Mouse (Mus musculus): ENCODE measurements around the gene Plpp6. TPM values are rescaled to one million over a fixed set of nuclear protein-coding genes. Genes with fewer than 3 reads are reported as not detected.

The Plpp6 gene
- polyA plus RNA-seq, 1 experiment from 2014 or later: 4.7 TPM

DNA sequence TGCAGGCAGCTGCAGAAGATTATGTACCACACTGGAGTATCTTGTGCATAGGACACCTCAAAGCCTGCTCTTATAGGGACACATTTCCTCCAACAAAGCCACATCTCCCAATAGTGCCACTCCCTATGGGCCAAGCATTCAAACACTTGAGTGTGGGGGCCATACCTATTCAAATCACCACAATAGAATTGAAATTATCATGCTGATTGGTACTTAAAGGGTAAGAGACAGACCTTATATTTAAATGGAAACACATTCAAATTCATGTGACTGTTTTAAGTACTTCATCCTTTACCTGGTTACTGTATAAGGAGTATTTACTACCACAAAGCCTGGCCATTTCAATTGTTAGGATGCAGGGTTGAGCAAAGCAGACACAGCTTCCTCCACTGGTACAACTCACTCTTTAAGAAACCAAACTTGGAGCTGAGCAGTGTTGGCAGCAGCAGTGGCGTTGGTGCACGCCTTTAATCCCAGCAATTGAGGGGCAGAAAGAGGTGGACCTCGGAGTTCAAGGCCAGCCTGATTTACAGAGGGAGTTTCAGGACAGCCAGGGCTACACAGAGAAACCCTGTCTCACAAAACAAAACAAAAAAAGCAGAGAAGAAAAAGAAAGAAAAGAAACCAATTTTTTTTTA lies 44.4 kb downstream of the Plpp6 start:
- DNase-seq: no peak
- no peak for TF ChIP-seq CTCF (IDR thresholded peaks at IDR 0.05; ENCODE audit: low read depth)
- TF ChIP-seq EP300 (IDR thresholded peaks at IDR 0.05; ENCODE audit: low read depth): no peak
- WGBS (ENCODE audit: insufficient replicate concordance): 75% methylated on average over 3 of the region's 3 CpGs

GRCm38 (mm10) chr19:29009046-29009445 lies 45.3 kb downstream of the Plpp6 start:
- Histone ChIP-seq H3K4me1 (ENCODE audit: insufficient read depth) (no peaks in the 10 kb centered on the region), H3K27ac (ENCODE audit: low read depth) (no peak overlapping the region), H3K4me3 (ENCODE audit: low read depth, low read length) (no peak overlapping the region), H3K27me3 (ENCODE audit: insufficient read depth, low read length) (no peaks in the 10 kb centered on the region), H3K4me2 (ENCODE audit: low read depth, low read length) (no peak overlapping the region), H3K9me3 (ENCODE audit: low read length) (no peaks in the 10 kb centered on the region), H3K36me3 (replicated peaks; ENCODE audit: insufficient read depth, low read length) (peaks cover 46% of the 10 kb centered on the region), H3K9ac (replicated peaks) (no peak overlapping the region)
- no peak for DNase-seq
- WGBS (ENCODE audit: insufficient replicate concordance): 93% methylated on average over 11 of the region's 11 CpGs
- no peak for TF ChIP-seq CTCF (IDR thresholded peaks at IDR 0.05; ENCODE audit: low read depth)
- no peak for TF ChIP-seq EP300 (IDR thresholded peaks at IDR 0.05; ENCODE audit: low read depth)
- no peak for ATAC-seq

More for the DNA sequence above, 44.4 kb downstream of the Plpp6 start:
- Histone ChIP-seq H3K9ac (replicated peaks) (no peak overlapping the region), H3K27ac (ENCODE audit: low read depth) (no peak overlapping the region), H3K36me3 (replicated peaks; ENCODE audit: insufficient read depth, low read length) (peaks cover 42% of the 10 kb centered on the region), H3K27me3 (ENCODE audit: insufficient read depth, low read length) (no peaks in the 10 kb centered on the region), H3K4me3 (ENCODE audit: low read depth, low read length) (no peak overlapping the region), H3K9me3 (ENCODE audit: low read length) (no peaks in the 10 kb centered on the region), H3K4me1 (ENCODE audit: insufficient read depth) (no peaks in the 10 kb centered on the region), H3K4me2 (ENCODE audit: low read depth, low read length) (no peak overlapping the region)
- ATAC-seq: no peak

DNA sequence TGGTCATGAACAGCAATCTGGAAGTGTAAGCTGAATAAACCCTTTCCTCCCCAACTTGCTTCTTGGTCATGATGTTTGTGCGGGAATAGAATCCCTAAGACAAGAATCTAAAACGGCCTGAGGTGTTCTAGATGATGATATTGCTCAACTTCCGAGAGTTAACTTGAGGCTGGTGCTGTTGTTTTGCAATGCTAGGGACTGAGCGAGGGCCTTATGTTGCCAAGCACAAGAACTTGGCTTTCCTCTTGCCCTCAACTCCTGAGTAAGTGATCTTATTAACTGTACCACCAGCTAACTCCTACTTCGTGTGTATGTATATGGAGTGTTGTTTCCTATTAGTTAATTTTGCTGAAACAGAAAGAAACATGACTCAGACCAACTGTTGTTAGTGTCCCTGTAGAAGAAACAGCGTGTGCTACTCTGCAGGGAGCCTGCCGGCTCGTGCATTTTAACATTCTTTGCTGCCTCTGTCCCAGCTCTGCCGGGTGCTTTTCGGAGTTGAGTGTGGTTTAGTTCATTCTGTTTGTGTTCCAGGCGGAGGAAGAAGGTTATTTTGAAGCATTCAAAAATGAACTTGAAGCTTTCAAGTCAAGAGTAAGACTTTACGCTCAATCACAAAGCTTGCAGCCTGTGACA lies 47.7 kb downstream of the Plpp6 start:
- DNase-seq: no peak
- no peak for TF ChIP-seq CTCF (IDR thresholded peaks at IDR 0.05; ENCODE audit: low read depth)
- no peak for TF ChIP-seq EP300 (IDR thresholded peaks at IDR 0.05; ENCODE audit: low read depth)
- 79% methylated on average over 12 of the region's 12 CpGs for WGBS (ENCODE audit: insufficient replicate concordance)
- no peak overlapping the region for H3K9ac ChIP-seq (replicated peaks)
- no peaks in the 10 kb centered on the region for H3K4me1 ChIP-seq (ENCODE audit: insufficient read depth)
- no peak overlapping the region for H3K4me2 ChIP-seq (ENCODE audit: low read depth, low read length)
- ATAC-seq: no peak
- H3K27ac ChIP-seq (ENCODE audit: low read depth): no peak overlapping the region
- no peak overlapping the region for H3K4me3 ChIP-seq (ENCODE audit: low read depth, low read length)
- no peaks in the 10 kb centered on the region for H3K9me3 ChIP-seq (ENCODE audit: low read length)
- peaks cover 55% of the 10 kb centered on the region for H3K36me3 ChIP-seq (replicated peaks; ENCODE audit: insufficient read depth, low read length)
- H3K27me3 ChIP-seq (ENCODE audit: insufficient read depth, low read length): no peaks in the 10 kb centered on the region

GRCm38 (mm10) chr19:29014466-29015055 lies 50.8 kb downstream of the Plpp6 start:
- DNase-seq: no peak
- no peak overlapping the region for H3K9ac ChIP-seq (replicated peaks)
- H3K36me3 ChIP-seq (replicated peaks; ENCODE audit: insufficient read depth, low read length): peaks cover 44% of the 10 kb centered on the region

DNA sequence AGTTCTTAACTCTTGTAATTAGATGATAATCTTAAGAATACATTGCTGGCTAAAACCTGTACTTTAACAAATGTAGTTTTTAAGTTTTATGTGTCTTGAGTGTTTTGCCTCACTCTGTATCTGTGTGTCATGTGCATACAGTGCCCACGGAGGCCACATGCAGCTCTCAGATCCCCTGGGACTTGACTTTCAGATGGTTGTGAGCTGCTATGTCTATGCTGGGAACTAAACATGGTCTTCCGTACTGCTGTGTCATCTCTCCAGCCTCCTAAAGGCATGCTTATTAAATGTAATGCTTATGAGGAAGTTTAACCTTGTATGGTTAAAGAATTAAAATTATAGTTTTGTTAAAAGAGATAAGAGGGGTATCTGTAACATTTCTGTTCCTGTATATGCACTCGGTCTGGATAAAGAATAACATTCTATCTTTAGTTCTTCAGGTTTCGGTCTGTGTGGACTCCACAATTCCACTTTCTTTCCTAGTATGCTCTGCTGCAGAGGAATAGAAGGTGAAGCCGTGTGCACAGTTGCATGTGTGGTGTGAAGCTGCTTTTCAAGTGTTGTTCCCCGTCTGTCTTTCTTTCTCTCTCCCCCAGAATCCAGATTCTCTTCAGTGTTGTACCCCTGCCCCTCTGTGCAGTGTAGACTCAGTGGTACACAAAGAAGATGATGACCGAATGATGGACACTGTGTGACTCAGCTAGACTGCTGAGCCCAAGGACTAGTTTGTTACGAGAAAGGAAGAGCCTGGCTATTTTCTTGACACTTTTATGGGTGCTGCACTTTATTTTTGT lies 51.9 kb downstream of the Plpp6 start:
- Histone ChIP-seq H3K36me3 (replicated peaks; ENCODE audit: insufficient read depth, low read length) (peaks cover 49% of the 10 kb centered on the region), H3K4me1 (ENCODE audit: insufficient read depth) (no peaks in the 10 kb centered on the region)
- ATAC-seq: no peak

More at GRCm38 (mm10) chr19:29014466-29015055, 50.8 kb downstream of the Plpp6 start:
- H3K4me1 ChIP-seq (ENCODE audit: insufficient read depth): no peaks in the 10 kb centered on the region
- no peak for TF ChIP-seq CTCF (IDR thresholded peaks at IDR 0.05; ENCODE audit: low read depth)
- TF ChIP-seq EP300 (IDR thresholded peaks at IDR 0.05; ENCODE audit: low read depth): no peak
- H3K4me3 ChIP-seq (ENCODE audit: low read depth, low read length): no peak overlapping the region
- H3K9me3 ChIP-seq (ENCODE audit: low read length): no peaks in the 10 kb centered on the region
- no peaks in the 10 kb centered on the region for H3K27me3 ChIP-seq (ENCODE audit: insufficient read depth, low read length)
- no peak for ATAC-seq
- WGBS (ENCODE audit: insufficient replicate concordance): 84% methylated on average over 5 of the region's 5 CpGs
- H3K27ac ChIP-seq (ENCODE audit: low read depth): no peak overlapping the region
- H3K4me2 ChIP-seq (ENCODE audit: low read depth, low read length): no peak overlapping the region

More for the DNA sequence above, 51.9 kb downstream of the Plpp6 start:
- Histone ChIP-seq H3K27me3 (ENCODE audit: insufficient read depth, low read length) (no peaks in the 10 kb centered on the region), H3K4me3 (ENCODE audit: low read depth, low read length) (no peak overlapping the region), H3K9ac (replicated peaks) (no peak overlapping the region), H3K4me2 (ENCODE audit: low read depth, low read length) (no peak overlapping the region), H3K9me3 (ENCODE audit: low read length) (no peaks in the 10 kb centered on the region), H3K27ac (ENCODE audit: low read depth) (no peak overlapping the region)
- 77% methylated on average over 8 of the region's 8 CpGs for WGBS (ENCODE audit: insufficient replicate concordance)
- no peak for DNase-seq
- TF ChIP-seq EP300 (IDR thresholded peaks at IDR 0.05; ENCODE audit: low read depth) (no peak), CTCF (IDR thresholded peaks at IDR 0.05; ENCODE audit: low read depth) (no peak)
